In genomic region chr14:22929585-22929984, GRCm38 (mm10) we compare ENCODE assay signal across 20 mouse cellular contexts.
DNase-seq lines count a peak whose midpoint lies in the region; ATAC-seq and TF ChIP-seq lines count a peak whose summit lies in the region.
"Had no signal": no experiment of that assay in that cellular context is flagged by ENCODE, and none has a peak within 500 bp of the region (broad histone marks: within the 10 kb centered on the region; RNA-seq: fewer than 3 reads in every experiment).

No protein-coding gene starts in this region.

- no peak for DNase-seq in limb, embryonic 10.5 days (ENCODE audit: low spot score)
- peak; percentile 84 for DNase-seq in limb, embryonic 14.5 days (ENCODE audit: low spot score)
- DNase-seq in lung, postnatal 0 days (ENCODE audit: low spot score): peak; percentile 96
- no peak for DNase-seq in stomach, postnatal 0 days (ENCODE audit: low spot score)
- no peak for DNase-seq in cerebellum, adult 9-11 months
- no peak for DNase-seq in T-cell, adult 2 months (ENCODE audit: low spot score)
- DNase-seq: adrenal gland, postnatal 36 days; cerebellum, adult 18-20 months; forebrain, postnatal 0 days; gastrocnemius, postnatal 36 days; heart, postnatal 14 days; kidney, adult 8-10 months; kidney, postnatal 25 days; retina, postnatal 1 day; thymus, postnatal 36 days had no signal

- TF ChIP-seq EP300 in lung, postnatal 0 days (IDR thresholded peaks at IDR 0.05): peak; percentile 89
- TF ChIP-seq EP300 in stomach, postnatal 0 days (optimal IDR thresholded peaks at IDR 0.05): no peak

- H3K4me1 ChIP-seq in limb, embryonic 13.5 days: peaks cover 23% of the 10 kb centered on the region
- H3K4me1 ChIP-seq in limb, embryonic 10.5 days: no peaks in the 10 kb centered on the region
- peaks cover 17% of the 10 kb centered on the region for H3K4me1 ChIP-seq in limb, embryonic 14.5 days (ENCODE audit: control insufficient read depth, insufficient read depth, low read length)
- no peaks in the 10 kb centered on the region for H3K4me1 ChIP-seq in lung, postnatal 0 days (ENCODE audit: insufficient read depth, low read depth, low read length)
- H3K4me1 ChIP-seq in stomach, postnatal 0 days (replicated peaks; ENCODE audit: control insufficient read depth, insufficient read depth): 0 out of 2 replicates have a peak, but pooled peaks cover 7% of the 10 kb centered on the region
- H3K4me1 ChIP-seq in kidney, embryonic 15.5 days: no peaks in the 10 kb centered on the region; the same call in 1 of the 2 replicates
- H3K4me1 ChIP-seq: heart, embryonic 10.5 days had no signal

- no peak for TF ChIP-seq POLR2A in limb, embryonic 14.5 days (IDR thresholded peaks at IDR 0.05; ENCODE audit: borderline replicate concordance, extremely low read depth, insufficient read depth, insufficient read length)

- H3K9me3 ChIP-seq in limb, embryonic 13.5 days: no peaks in the 10 kb centered on the region
- no peaks in the 10 kb centered on the region for H3K9me3 ChIP-seq in limb, embryonic 10.5 days (replicated peaks)
- H3K9me3 ChIP-seq in limb, embryonic 14.5 days (ENCODE audit: control insufficient read depth, low read length): no peaks in the 10 kb centered on the region
- no peaks in the 10 kb centered on the region for H3K9me3 ChIP-seq in lung, postnatal 0 days (ENCODE audit: low read length)
- no peaks in the 10 kb centered on the region for H3K9me3 ChIP-seq in stomach, postnatal 0 days (ENCODE audit: control insufficient read depth, low read length)
- no peaks in the 10 kb centered on the region for H3K9me3 ChIP-seq in kidney, embryonic 15.5 days (replicated peaks)
- H3K9me3 ChIP-seq: heart, embryonic 10.5 days; hindbrain, embryonic 12.5 days; midbrain, embryonic 10.5 days had no signal

- H3K27ac ChIP-seq in limb, embryonic 13.5 days: 0 out of 2 replicates have a peak overlapping the region, but pooled peaks have one; percentile 0
- H3K27ac ChIP-seq in limb, embryonic 10.5 days: no peak overlapping the region
- no peak overlapping the region for H3K27ac ChIP-seq in limb, embryonic 14.5 days (replicated peaks; ENCODE audit: low read depth, low read length)
- H3K27ac ChIP-seq in lung, postnatal 0 days (ENCODE audit: low read length): no peak overlapping the region
- H3K27ac ChIP-seq in stomach, postnatal 0 days (replicated peaks): no peak overlapping the region
- no peak overlapping the region for H3K27ac ChIP-seq in kidney, embryonic 15.5 days
- H3K27ac ChIP-seq: heart, embryonic 10.5 days; hindbrain, embryonic 12.5 days; midbrain, embryonic 10.5 days had no signal

- H3K27me3 ChIP-seq in limb, embryonic 13.5 days: no peaks in the 10 kb centered on the region
- no peaks in the 10 kb centered on the region for H3K27me3 ChIP-seq in limb, embryonic 10.5 days (ENCODE audit: low read depth, poor library complexity, severe bottlenecking)
- H3K27me3 ChIP-seq in limb, embryonic 14.5 days (ENCODE audit: control insufficient read depth, insufficient read depth, low read length): no peaks in the 10 kb centered on the region
- H3K27me3 ChIP-seq in lung, postnatal 0 days (replicated peaks; ENCODE audit: insufficient read depth, low read length): no peaks in the 10 kb centered on the region
- no peaks in the 10 kb centered on the region for H3K27me3 ChIP-seq in stomach, postnatal 0 days (ENCODE audit: control insufficient read depth, insufficient read depth, low read length)
- H3K27me3 ChIP-seq in kidney, embryonic 15.5 days: no peaks in the 10 kb centered on the region
- H3K27me3 ChIP-seq: hindbrain, embryonic 12.5 days had no signal

- no peak overlapping the region for H3K4me3 ChIP-seq in limb, embryonic 13.5 days
- H3K4me3 ChIP-seq in limb, embryonic 10.5 days: no peak overlapping the region
- H3K4me3 ChIP-seq in limb, embryonic 14.5 days (replicated peaks; ENCODE audit: low read length): no peak overlapping the region
- no peak overlapping the region for H3K4me3 ChIP-seq in lung, postnatal 0 days (ENCODE audit: low read depth, low read length)
- no peak overlapping the region for H3K4me3 ChIP-seq in stomach, postnatal 0 days (ENCODE audit: low read depth, low read length)
- H3K4me3 ChIP-seq in kidney, embryonic 15.5 days (replicated peaks): no peak overlapping the region
- H3K4me3 ChIP-seq: heart, embryonic 10.5 days; hindbrain, embryonic 12.5 days; midbrain, embryonic 10.5 days had no signal

- ATAC-seq in limb, embryonic 13.5 days (ENCODE audit: low FRiP score, low read depth): peak; percentile 80
- peak; percentile 74 for ATAC-seq in limb, embryonic 14.5 days (ENCODE audit: low FRiP score, low read depth)
- peak; percentile 99 for ATAC-seq in lung, postnatal 0 days
- ATAC-seq in stomach, postnatal 0 days (ENCODE audit: low FRiP score, low TSS enrichment): peak; percentile 53; the same call in 1 of the 2 replicates
- no peak for ATAC-seq in kidney, embryonic 15.5 days (replicated peaks; ENCODE audit: low FRiP score)
- ATAC-seq: forebrain, postnatal 0 days had no signal

- 66% methylated on average over 2 of the region's 2 CpGs for WGBS in limb, embryonic 13.5 days
- 89% methylated on average over 2 of the region's 2 CpGs for WGBS in limb, embryonic 10.5 days
- 60% methylated on average over 2 of the region's 2 CpGs for WGBS in limb, embryonic 14.5 days
- 53% methylated on average over 2 of the region's 2 CpGs for WGBS in lung, postnatal 0 days
- WGBS in stomach, postnatal 0 days: 54% methylated on average over 2 of the region's 2 CpGs
- 81% methylated on average over 2 of the region's 2 CpGs for WGBS in kidney, embryonic 15.5 days

- H3K4me2 ChIP-seq in limb, embryonic 13.5 days (replicated peaks): no peak overlapping the region
- H3K4me2 ChIP-seq in limb, embryonic 14.5 days (replicated peaks; ENCODE audit: low read depth, low read length, severe bottlenecking): no peak overlapping the region
- no peak overlapping the region for H3K4me2 ChIP-seq in lung, postnatal 0 days (replicated peaks; ENCODE audit: low read depth, low read length)
- no peak overlapping the region for H3K4me2 ChIP-seq in stomach, postnatal 0 days (replicated peaks; ENCODE audit: low read depth)
- no peak overlapping the region for H3K4me2 ChIP-seq in kidney, embryonic 15.5 days
- H3K4me2 ChIP-seq: hindbrain, embryonic 12.5 days had no signal

- H3K36me3 ChIP-seq in limb, embryonic 13.5 days: no peaks in the 10 kb centered on the region
- H3K36me3 ChIP-seq in limb, embryonic 10.5 days: no peaks in the 10 kb centered on the region
- no peaks in the 10 kb centered on the region for H3K36me3 ChIP-seq in limb, embryonic 14.5 days (ENCODE audit: control insufficient read depth, insufficient read depth, low read length)
- no peaks in the 10 kb centered on the region for H3K36me3 ChIP-seq in lung, postnatal 0 days (ENCODE audit: insufficient read depth, low read length)
- no peaks in the 10 kb centered on the region for H3K36me3 ChIP-seq in stomach, postnatal 0 days (ENCODE audit: control insufficient read depth, insufficient read depth, low read length)
- H3K36me3 ChIP-seq in kidney, embryonic 15.5 days: no peaks in the 10 kb centered on the region
- H3K36me3 ChIP-seq: heart, embryonic 10.5 days; hindbrain, embryonic 12.5 days; midbrain, embryonic 10.5 days had no signal

- TF ChIP-seq CTCF in lung, postnatal 0 days (IDR thresholded peaks at IDR 0.05): no peak
- TF ChIP-seq CTCF in stomach, postnatal 0 days (IDR thresholded peaks at IDR 0.05; ENCODE audit: low read depth): no peak

- H3K9ac ChIP-seq in limb, embryonic 13.5 days: no peak overlapping the region
- no peak overlapping the region for H3K9ac ChIP-seq in limb, embryonic 14.5 days (ENCODE audit: low read depth, low read length, severe bottlenecking)
- no peak overlapping the region for H3K9ac ChIP-seq in lung, postnatal 0 days (replicated peaks; ENCODE audit: low read depth)
- H3K9ac ChIP-seq in stomach, postnatal 0 days (ENCODE audit: low read length): no peak overlapping the region
- H3K9ac ChIP-seq in kidney, embryonic 15.5 days: no peak overlapping the region
- H3K9ac ChIP-seq: forebrain, postnatal 0 days; hindbrain, embryonic 12.5 days had no signal

Comparison
In these comparisons a context has a peak if more than half of its experiments do, and no peak if none do; other contexts are left out.
1. DNase-seq: peak in limb, embryonic 14.5 days (single experiment) and lung, postnatal 0 days (single experiment); none in limb, embryonic 10.5 days (single experiment), stomach, postnatal 0 days (single experiment), cerebellum, adult 9-11 months (single experiment) and T-cell, adult 2 months (single experiment).